Mouse (Mus musculus): ENCODE results near the gene Dpyd. TPM values are rescaled to one million over a fixed set of nuclear protein-coding genes. Genes with fewer than 3 reads are reported as not detected.

The Dpyd gene
- polyA plus RNA-seq, 1 experiment = 0.57 TPM

DNA sequence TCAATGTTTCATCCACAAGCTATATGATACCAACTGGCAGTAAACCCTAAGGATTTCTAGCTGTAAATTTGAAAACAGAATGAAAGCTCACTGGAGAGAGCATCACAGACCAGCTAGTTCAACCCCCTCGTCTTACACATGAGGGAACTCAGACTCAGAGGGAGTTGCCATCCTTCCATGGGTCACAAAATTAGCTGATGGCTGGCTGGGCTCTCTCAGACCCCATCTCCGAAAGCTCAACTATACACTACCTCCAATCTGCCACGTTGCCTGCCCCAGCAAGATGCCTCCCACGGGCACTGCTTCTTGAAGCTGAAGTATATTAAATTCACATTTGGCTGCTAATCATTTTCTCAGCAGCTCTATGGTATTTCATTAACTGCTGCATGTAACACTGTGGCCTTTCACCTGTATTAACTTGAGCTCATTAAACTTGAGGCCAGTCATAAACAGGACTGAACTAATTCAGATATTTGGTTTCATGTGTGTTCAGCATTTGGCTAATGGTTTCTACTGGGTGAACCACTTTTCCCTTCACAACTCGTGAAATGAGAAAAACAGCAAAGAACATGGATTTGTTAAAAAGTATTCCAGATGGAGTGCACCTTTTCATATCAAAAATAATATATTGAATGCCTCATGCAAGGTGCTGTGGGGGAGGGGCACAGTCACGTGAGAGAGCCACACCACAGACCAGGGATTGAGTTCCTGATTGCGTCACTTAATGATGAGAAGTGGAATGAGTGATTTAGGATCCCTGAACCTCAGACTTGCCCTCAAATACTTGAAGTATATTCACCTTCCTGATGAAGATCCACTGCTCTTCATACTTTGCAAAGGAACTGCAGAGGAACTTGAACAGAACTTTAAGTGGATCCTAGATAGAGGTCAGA, 841.2 kb downstream of the Dpyd start:
- no peaks in the 10 kb centered on the region for H3K27me3 ChIP-seq (ENCODE audit: control insufficient read depth, insufficient read depth, low read length, poor library complexity, severe bottlenecking)
- no peak overlapping the region for H3K9ac ChIP-seq (ENCODE audit: low read depth, poor library complexity, severe bottlenecking)
- H3K9me3 ChIP-seq (replicated peaks; ENCODE audit: control insufficient read depth, insufficient read depth, low read length, poor library complexity, severe bottlenecking) = no peaks in the 10 kb centered on the region
- H3K4me3 ChIP-seq (ENCODE audit: low read depth, low read length) = no peak overlapping the region
- H3K36me3 ChIP-seq (ENCODE audit: control insufficient read depth, insufficient read depth, low read length, poor library complexity, severe bottlenecking) = no peaks in the 10 kb centered on the region
- no peak overlapping the region for H3K27ac ChIP-seq (ENCODE audit: insufficient read depth, low read length)
- H3K4me1 ChIP-seq (ENCODE audit: control insufficient read depth, insufficient read depth, low read length) = no peaks in the 10 kb centered on the region
- TF ChIP-seq EP300 (IDR thresholded peaks at IDR 0.05; ENCODE audit: insufficient read depth, low read depth, low read length) (no peak), POLR2A (IDR thresholded peaks at IDR 0.05; ENCODE audit: insufficient read depth, low read length) (no peak), CTCF (IDR thresholded peaks at IDR 0.05; ENCODE audit: low read depth, low read length) (no peak)

DNA sequence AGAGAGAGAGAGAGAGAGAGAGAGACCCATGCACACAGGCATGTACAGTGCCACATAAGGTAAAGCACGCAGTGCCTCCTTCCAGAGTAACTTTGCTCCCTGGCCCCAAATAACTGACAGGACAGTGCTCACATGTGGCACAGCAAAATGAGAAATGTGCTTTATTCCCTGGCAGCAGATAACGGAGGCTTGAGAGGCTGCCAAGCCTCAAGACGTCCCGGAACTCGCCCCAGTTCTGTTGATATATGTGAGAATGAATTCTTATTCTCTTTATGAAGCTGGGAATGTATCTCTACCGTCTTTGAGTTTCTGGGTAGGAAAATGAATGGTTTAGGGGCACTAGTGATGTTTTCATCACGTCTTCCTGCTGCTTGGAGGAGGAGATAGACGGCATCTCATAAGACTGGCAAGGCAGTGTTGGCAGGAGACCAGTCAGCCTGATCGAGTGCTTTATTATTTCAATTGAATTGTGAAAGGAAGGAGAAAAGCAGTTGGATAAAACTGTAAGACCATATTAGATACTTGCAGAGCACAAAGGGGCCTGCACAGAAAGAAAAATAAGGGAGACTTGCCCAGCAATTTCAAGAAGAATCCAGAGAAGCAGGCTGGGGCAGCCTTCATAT, 857.3 kb downstream of the Dpyd start:
- H3K4me1 ChIP-seq (ENCODE audit: control insufficient read depth, insufficient read depth, low read length) = no peaks in the 10 kb centered on the region
- no peak overlapping the region for H3K27ac ChIP-seq (ENCODE audit: insufficient read depth, low read length)
- TF ChIP-seq POLR2A (IDR thresholded peaks at IDR 0.05; ENCODE audit: insufficient read depth, low read length) = no peak
- no peak for TF ChIP-seq EP300 (IDR thresholded peaks at IDR 0.05; ENCODE audit: insufficient read depth, low read depth, low read length)
- no peak for TF ChIP-seq CTCF (IDR thresholded peaks at IDR 0.05; ENCODE audit: low read depth, low read length)
- H3K36me3 ChIP-seq (ENCODE audit: control insufficient read depth, insufficient read depth, low read length, poor library complexity, severe bottlenecking) = no peaks in the 10 kb centered on the region
- H3K9me3 ChIP-seq (replicated peaks; ENCODE audit: control insufficient read depth, insufficient read depth, low read length, poor library complexity, severe bottlenecking) = no peaks in the 10 kb centered on the region
- H3K4me3 ChIP-seq (ENCODE audit: low read depth, low read length) = no peak overlapping the region
- H3K9ac ChIP-seq (ENCODE audit: low read depth, poor library complexity, severe bottlenecking) = no peak overlapping the region
- H3K27me3 ChIP-seq (ENCODE audit: control insufficient read depth, insufficient read depth, low read length, poor library complexity, severe bottlenecking) = no peaks in the 10 kb centered on the region

DNA sequence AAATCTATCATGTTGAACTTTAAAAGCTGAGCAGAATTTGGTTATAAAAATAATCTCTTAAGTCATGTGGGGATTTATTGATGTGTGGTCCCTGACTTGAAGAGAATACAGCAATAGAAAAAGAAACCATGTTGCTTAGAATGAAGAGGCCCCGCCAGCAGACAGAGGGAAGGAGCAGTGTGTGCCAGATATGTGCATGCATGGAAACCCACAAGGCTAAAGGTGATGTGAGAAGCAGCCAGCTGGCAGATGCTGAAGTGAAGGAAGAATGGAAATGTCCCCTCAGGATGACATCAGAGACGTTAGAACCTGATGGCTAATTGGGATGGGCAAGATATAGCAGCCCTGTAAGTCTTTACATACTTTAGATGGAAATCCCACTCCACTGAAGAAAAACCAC, 857.8 kb downstream of the Dpyd start:
- H3K4me3 ChIP-seq (ENCODE audit: low read depth, low read length) = no peak overlapping the region
- no peaks in the 10 kb centered on the region for H3K4me1 ChIP-seq (ENCODE audit: control insufficient read depth, insufficient read depth, low read length)
- H3K9ac ChIP-seq (ENCODE audit: low read depth, poor library complexity, severe bottlenecking) = no peak overlapping the region
- no peaks in the 10 kb centered on the region for H3K27me3 ChIP-seq (ENCODE audit: control insufficient read depth, insufficient read depth, low read length, poor library complexity, severe bottlenecking)
- no peak overlapping the region for H3K27ac ChIP-seq (ENCODE audit: insufficient read depth, low read length)
- H3K9me3 ChIP-seq (replicated peaks; ENCODE audit: control insufficient read depth, insufficient read depth, low read length, poor library complexity, severe bottlenecking) = no peaks in the 10 kb centered on the region
- TF ChIP-seq EP300 (IDR thresholded peaks at IDR 0.05; ENCODE audit: insufficient read depth, low read depth, low read length) (no peak), POLR2A (IDR thresholded peaks at IDR 0.05; ENCODE audit: insufficient read depth, low read length) (no peak)
- H3K36me3 ChIP-seq (ENCODE audit: control insufficient read depth, insufficient read depth, low read length, poor library complexity, severe bottlenecking) = no peaks in the 10 kb centered on the region

DNA sequence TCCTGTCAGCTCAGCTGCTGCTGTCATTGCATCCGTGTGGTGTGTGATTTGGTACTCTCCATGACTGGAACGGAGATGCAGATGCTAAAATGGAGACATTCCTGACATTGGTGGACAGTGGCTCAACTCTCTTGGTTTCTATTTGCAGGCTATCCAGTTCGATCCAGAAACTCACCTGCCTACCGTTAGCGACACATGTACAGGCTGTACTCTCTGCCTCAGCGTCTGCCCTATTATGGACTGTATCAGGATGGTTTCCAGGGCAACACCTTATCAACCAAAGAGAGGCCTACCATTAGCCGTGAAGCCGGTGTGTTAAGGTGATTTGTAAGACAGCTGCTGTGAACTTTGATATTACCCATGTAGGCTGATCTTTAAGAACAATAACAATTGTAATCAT, 869.4 kb downstream of the Dpyd start:
- H3K9me3 ChIP-seq (replicated peaks; ENCODE audit: control insufficient read depth, insufficient read depth, low read length, poor library complexity, severe bottlenecking) = no peaks in the 10 kb centered on the region
- H3K4me1 ChIP-seq (ENCODE audit: control insufficient read depth, insufficient read depth, low read length) = no peaks in the 10 kb centered on the region

DNA sequence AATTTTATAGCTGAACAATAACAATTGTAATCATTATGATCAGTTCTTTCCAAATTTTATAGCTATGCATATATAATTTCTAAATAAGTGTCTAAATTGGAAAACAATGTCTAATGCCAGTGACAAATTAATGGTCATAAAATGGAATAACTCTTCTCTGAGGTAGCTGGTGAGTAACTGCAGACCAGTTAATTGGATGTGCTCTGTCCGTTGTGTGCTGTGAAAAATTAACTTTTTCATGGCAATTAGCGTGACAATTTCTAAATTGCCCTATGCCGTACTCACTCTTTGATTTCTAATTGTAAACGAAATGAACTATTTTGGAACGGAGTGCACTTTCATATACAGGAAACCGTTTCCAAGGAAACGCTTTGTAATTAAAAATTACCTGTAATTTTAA, 869.8 kb downstream of the Dpyd start:
- Histone ChIP-seq H3K27ac (ENCODE audit: insufficient read depth, low read length) (no peak overlapping the region), H3K9me3 (replicated peaks; ENCODE audit: control insufficient read depth, insufficient read depth, low read length, poor library complexity, severe bottlenecking) (no peaks in the 10 kb centered on the region), H3K4me3 (ENCODE audit: low read depth, low read length) (no peak overlapping the region), H3K9ac (ENCODE audit: low read depth, poor library complexity, severe bottlenecking) (no peak overlapping the region), H3K4me1 (ENCODE audit: control insufficient read depth, insufficient read depth, low read length) (no peaks in the 10 kb centered on the region), H3K36me3 (ENCODE audit: control insufficient read depth, insufficient read depth, low read length, poor library complexity, severe bottlenecking) (no peaks in the 10 kb centered on the region), H3K27me3 (ENCODE audit: control insufficient read depth, insufficient read depth, low read length, poor library complexity, severe bottlenecking) (no peaks in the 10 kb centered on the region)
- TF ChIP-seq CTCF (IDR thresholded peaks at IDR 0.05; ENCODE audit: low read depth, low read length) (no peak), EP300 (IDR thresholded peaks at IDR 0.05; ENCODE audit: insufficient read depth, low read depth, low read length) (no peak)

More for the DNA sequence above, 869.4 kb downstream of the Dpyd start:
- no peaks in the 10 kb centered on the region for H3K27me3 ChIP-seq (ENCODE audit: control insufficient read depth, insufficient read depth, low read length, poor library complexity, severe bottlenecking)
- H3K36me3 ChIP-seq (ENCODE audit: control insufficient read depth, insufficient read depth, low read length, poor library complexity, severe bottlenecking) = no peaks in the 10 kb centered on the region
- no peak for TF ChIP-seq CTCF (IDR thresholded peaks at IDR 0.05; ENCODE audit: low read depth, low read length)
- no peak for TF ChIP-seq EP300 (IDR thresholded peaks at IDR 0.05; ENCODE audit: insufficient read depth, low read depth, low read length)
- TF ChIP-seq POLR2A (IDR thresholded peaks at IDR 0.05; ENCODE audit: insufficient read depth, low read length) = no peak
- H3K9ac ChIP-seq (ENCODE audit: low read depth, poor library complexity, severe bottlenecking) = no peak overlapping the region
- no peak overlapping the region for H3K4me3 ChIP-seq (ENCODE audit: low read depth, low read length)
- H3K27ac ChIP-seq (ENCODE audit: insufficient read depth, low read length) = no peak overlapping the region

DNA sequence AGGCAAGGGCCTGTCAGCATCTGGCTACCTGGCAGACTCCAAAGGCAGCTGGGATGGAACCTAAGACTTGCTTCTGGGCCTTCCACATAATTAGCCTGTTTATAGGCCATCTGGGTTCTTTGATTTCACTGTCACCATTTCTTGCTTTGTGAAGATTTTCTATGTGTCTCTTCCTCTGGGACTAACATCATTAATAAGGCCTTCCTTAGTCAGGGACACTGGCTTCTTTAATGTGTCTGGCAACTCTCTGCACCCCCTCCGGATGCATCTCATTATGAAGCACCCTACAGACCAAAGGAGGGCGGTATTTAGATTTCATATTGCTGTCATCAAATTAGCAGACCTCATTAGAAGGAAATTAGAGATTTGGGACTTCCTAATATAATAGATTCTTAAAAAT, 885.6 kb downstream of the Dpyd start:
- TF ChIP-seq EP300 (IDR thresholded peaks at IDR 0.05; ENCODE audit: insufficient read depth, low read depth, low read length) (no peak), CTCF (IDR thresholded peaks at IDR 0.05; ENCODE audit: low read depth, low read length) (no peak), POLR2A (IDR thresholded peaks at IDR 0.05; ENCODE audit: insufficient read depth, low read length) (no peak)
- H3K27me3 ChIP-seq (ENCODE audit: control insufficient read depth, insufficient read depth, low read length, poor library complexity, severe bottlenecking) = no peaks in the 10 kb centered on the region

More for the DNA sequence above, 885.6 kb downstream of the Dpyd start:
- Histone ChIP-seq H3K36me3 (ENCODE audit: control insufficient read depth, insufficient read depth, low read length, poor library complexity, severe bottlenecking) (no peaks in the 10 kb centered on the region), H3K9ac (ENCODE audit: low read depth, poor library complexity, severe bottlenecking) (no peak overlapping the region), H3K27ac (ENCODE audit: insufficient read depth, low read length) (no peak overlapping the region), H3K9me3 (replicated peaks; ENCODE audit: control insufficient read depth, insufficient read depth, low read length, poor library complexity, severe bottlenecking) (no peaks in the 10 kb centered on the region), H3K4me1 (ENCODE audit: control insufficient read depth, insufficient read depth, low read length) (no peaks in the 10 kb centered on the region), H3K4me3 (ENCODE audit: low read depth, low read length) (no peak overlapping the region)
